Mouse (Mus musculus): ENCODE results near the gene Adipor2. TPM values are rescaled to one million over a fixed set of nuclear protein-coding genes. Genes with fewer than 3 reads are reported as not detected.

Gene Adipor2
- polyA plus RNA-seq, 1 experiment from 2014 or later: 18.7 TPM

- peak; percentile 34 for DNase-seq (ENCODE audit: low spot score)
- ATAC-seq (ENCODE audit: insufficient number of reproducible peaks, low FRiP score, low TSS enrichment, low read depth): no peak
Observed at GRCm38 (mm10) chr6:119430508-119430907, 13.0 kb upstream of the Adipor2 start.

GRCm38 (mm10) chr6:119429311-119429710 is 11.8 kb upstream of the Adipor2 start:
- no peak overlapping the region for H3K4me2 ChIP-seq (ENCODE audit: low read depth, severe bottlenecking)
- no peaks in the 10 kb centered on the region for H3K27me3 ChIP-seq (ENCODE audit: control insufficient read depth, insufficient read depth, low read length)
- H3K9me3 ChIP-seq (ENCODE audit: control insufficient read depth, low read length): no peaks in the 10 kb centered on the region
- no peak overlapping the region for H3K4me3 ChIP-seq (ENCODE audit: low read depth, low read length)
- no peak overlapping the region for H3K27ac ChIP-seq (replicated peaks; ENCODE audit: low read depth, low read length)
- peaks cover 3% of the 10 kb centered on the region; the same call in 1 of the 2 replicates for H3K36me3 ChIP-seq (ENCODE audit: control insufficient read depth, insufficient read depth, low read length)
- H3K4me1 ChIP-seq (ENCODE audit: control insufficient read depth, insufficient read depth, low read length): no peaks in the 10 kb centered on the region
- H3K9ac ChIP-seq (ENCODE audit: low read length): no peak overlapping the region
- DNase-seq (ENCODE audit: low spot score) (no peak), ATAC-seq (ENCODE audit: insufficient number of reproducible peaks, low FRiP score, low TSS enrichment, low read depth) (no peak)
- 97% methylated on average over 13 of the region's 13 CpGs for WGBS

More at GRCm38 (mm10) chr6:119430508-119430907, 13.0 kb upstream of the Adipor2 start:
- Histone ChIP-seq H3K9me3 (ENCODE audit: control insufficient read depth, low read length) (no peaks in the 10 kb centered on the region), H3K27ac (replicated peaks; ENCODE audit: low read depth, low read length) (no peak overlapping the region), H3K9ac (ENCODE audit: low read length) (no peak overlapping the region), H3K36me3 (ENCODE audit: control insufficient read depth, insufficient read depth, low read length) (peaks cover 3% of the 10 kb centered on the region; the same call in 1 of the 2 replicates), H3K4me1 (ENCODE audit: control insufficient read depth, insufficient read depth, low read length) (no peaks in the 10 kb centered on the region), H3K27me3 (ENCODE audit: control insufficient read depth, insufficient read depth, low read length) (no peaks in the 10 kb centered on the region), H3K4me3 (ENCODE audit: low read depth, low read length) (no peak overlapping the region), H3K4me2 (ENCODE audit: low read depth, severe bottlenecking) (no peak overlapping the region)
- 50% methylated on average over 2 of the region's 2 CpGs for WGBS

GRCm38 (mm10) chr6:119428611-119429010 is 11.1 kb upstream of the Adipor2 start:
- Histone ChIP-seq H3K9me3 (ENCODE audit: control insufficient read depth, low read length) (no peaks in the 10 kb centered on the region), H3K9ac (ENCODE audit: low read length) (no peak overlapping the region), H3K4me2 (ENCODE audit: low read depth, severe bottlenecking) (no peak overlapping the region), H3K4me1 (ENCODE audit: control insufficient read depth, insufficient read depth, low read length) (no peaks in the 10 kb centered on the region), H3K36me3 (ENCODE audit: control insufficient read depth, insufficient read depth, low read length) (peaks cover 3% of the 10 kb centered on the region; the same call in 1 of the 2 replicates), H3K4me3 (ENCODE audit: low read depth, low read length) (no peak overlapping the region), H3K27ac (replicated peaks; ENCODE audit: low read depth, low read length) (no peak overlapping the region), H3K27me3 (ENCODE audit: control insufficient read depth, insufficient read depth, low read length) (no peaks in the 10 kb centered on the region)
- DNase-seq (ENCODE audit: low spot score) (peak; percentile 41), ATAC-seq (ENCODE audit: insufficient number of reproducible peaks, low FRiP score, low TSS enrichment, low read depth) (no peak)
- 84% methylated on average over 3 of the region's 3 CpGs for WGBS

- WGBS: 90% methylated on average over 4 of the region's 4 CpGs
Observed at GRCm38 (mm10) chr6:119421001-119421400, 3.5 kb upstream of the Adipor2 start.

GRCm38 (mm10) chr6:119420357-119420756 is 2.9 kb upstream of the Adipor2 start:
- Histone ChIP-seq H3K9me3 (ENCODE audit: control insufficient read depth, low read length) (no peaks in the 10 kb centered on the region), H3K36me3 (ENCODE audit: control insufficient read depth, insufficient read depth, low read length) (no peaks in the 10 kb centered on the region), H3K9ac (ENCODE audit: low read length) (no peak overlapping the region), H3K4me1 (ENCODE audit: control insufficient read depth, insufficient read depth, low read length) (no peaks in the 10 kb centered on the region), H3K27ac (replicated peaks; ENCODE audit: low read depth, low read length) (no peak overlapping the region), H3K27me3 (ENCODE audit: control insufficient read depth, insufficient read depth, low read length) (no peaks in the 10 kb centered on the region), H3K4me3 (ENCODE audit: low read depth, low read length) (no peak overlapping the region), H3K4me2 (ENCODE audit: low read depth, severe bottlenecking) (no peak overlapping the region)
- ATAC-seq (ENCODE audit: insufficient number of reproducible peaks, low FRiP score, low TSS enrichment, low read depth) (no peak), DNase-seq (ENCODE audit: low spot score) (no peak)
- WGBS: 93% methylated on average over 5 of the region's 5 CpGs

More at GRCm38 (mm10) chr6:119421001-119421400, 3.5 kb upstream of the Adipor2 start:
- H3K4me3 ChIP-seq (ENCODE audit: low read depth, low read length): no peak overlapping the region
- no peaks in the 10 kb centered on the region for H3K36me3 ChIP-seq (ENCODE audit: control insufficient read depth, insufficient read depth, low read length)
- H3K9ac ChIP-seq (ENCODE audit: low read length): no peak overlapping the region
- no peaks in the 10 kb centered on the region for H3K27me3 ChIP-seq (ENCODE audit: control insufficient read depth, insufficient read depth, low read length)
- no peak overlapping the region for H3K27ac ChIP-seq (replicated peaks; ENCODE audit: low read depth, low read length)
- H3K4me1 ChIP-seq (ENCODE audit: control insufficient read depth, insufficient read depth, low read length): no peaks in the 10 kb centered on the region
- DNase-seq (ENCODE audit: low spot score) (no peak), ATAC-seq (ENCODE audit: insufficient number of reproducible peaks, low FRiP score, low TSS enrichment, low read depth) (no peak)
- no peak overlapping the region for H3K4me2 ChIP-seq (ENCODE audit: low read depth, severe bottlenecking)
- H3K9me3 ChIP-seq (ENCODE audit: control insufficient read depth, low read length): no peaks in the 10 kb centered on the region

- Histone ChIP-seq H3K27ac (replicated peaks; ENCODE audit: low read depth, low read length) (no peak overlapping the region), H3K4me2 (ENCODE audit: low read depth, severe bottlenecking) (no peak overlapping the region), H3K9me3 (ENCODE audit: control insufficient read depth, low read length) (no peaks in the 10 kb centered on the region), H3K4me3 (ENCODE audit: low read depth, low read length) (no peak overlapping the region), H3K36me3 (ENCODE audit: control insufficient read depth, insufficient read depth, low read length) (no peaks in the 10 kb centered on the region), H3K9ac (ENCODE audit: low read length) (no peak overlapping the region), H3K4me1 (ENCODE audit: control insufficient read depth, insufficient read depth, low read length) (no peaks in the 10 kb centered on the region), H3K27me3 (ENCODE audit: control insufficient read depth, insufficient read depth, low read length) (no peaks in the 10 kb centered on the region)
- no peak for DNase-seq (ENCODE audit: low spot score)
- 52% methylated on average over 7 of the region's 7 CpGs for WGBS
- ATAC-seq (ENCODE audit: insufficient number of reproducible peaks, low FRiP score, low TSS enrichment, low read depth): no peak
Observed at GRCm38 (mm10) chr6:119419412-119419811, 1.9 kb upstream of the Adipor2 start.

GRCm38 (mm10) chr6:119418392-119419251 is 1.1 kb upstream of the Adipor2 start:
- no peaks in the 10 kb centered on the region for H3K9me3 ChIP-seq (ENCODE audit: control insufficient read depth, low read length)
- DNase-seq (ENCODE audit: low spot score): no peak
- no peak overlapping the region for H3K4me3 ChIP-seq (ENCODE audit: low read depth, low read length)
- no peak overlapping the region for H3K4me2 ChIP-seq (ENCODE audit: low read depth, severe bottlenecking)
- no peaks in the 10 kb centered on the region for H3K4me1 ChIP-seq (ENCODE audit: control insufficient read depth, insufficient read depth, low read length)
- H3K27me3 ChIP-seq (ENCODE audit: control insufficient read depth, insufficient read depth, low read length): no peaks in the 10 kb centered on the region
- H3K27ac ChIP-seq (replicated peaks; ENCODE audit: low read depth, low read length): no peak overlapping the region
- no peak overlapping the region for H3K9ac ChIP-seq (ENCODE audit: low read length)
- no peaks in the 10 kb centered on the region for H3K36me3 ChIP-seq (ENCODE audit: control insufficient read depth, insufficient read depth, low read length)
- no peak for ATAC-seq (ENCODE audit: insufficient number of reproducible peaks, low FRiP score, low TSS enrichment, low read depth)
- WGBS: 58% methylated on average over 7 of the region's 7 CpGs

- no peak overlapping the region for H3K27ac ChIP-seq (replicated peaks; ENCODE audit: low read depth, low read length)
- H3K27me3 ChIP-seq (ENCODE audit: control insufficient read depth, insufficient read depth, low read length): no peaks in the 10 kb centered on the region
- no peaks in the 10 kb centered on the region for H3K4me1 ChIP-seq (ENCODE audit: control insufficient read depth, insufficient read depth, low read length)
- H3K36me3 ChIP-seq (ENCODE audit: control insufficient read depth, insufficient read depth, low read length): no peaks in the 10 kb centered on the region
- ATAC-seq (ENCODE audit: insufficient number of reproducible peaks, low FRiP score, low TSS enrichment, low read depth): no peak
- no peaks in the 10 kb centered on the region for H3K9me3 ChIP-seq (ENCODE audit: control insufficient read depth, low read length)
- no peak overlapping the region for H3K4me2 ChIP-seq (ENCODE audit: low read depth, severe bottlenecking)
- H3K9ac ChIP-seq (ENCODE audit: low read length): no peak overlapping the region
- DNase-seq (ENCODE audit: low spot score): no peak
- H3K4me3 ChIP-seq (ENCODE audit: low read depth, low read length): no peak overlapping the region
- WGBS: 70% methylated on average over 7 of the region's 7 CpGs
Observed at GRCm38 (mm10) chr6:119417821-119418220, 317 bp upstream of the Adipor2 start.
